8 mouse cellular contexts compared by ENCODE assay signal in the genomic region with DNA sequence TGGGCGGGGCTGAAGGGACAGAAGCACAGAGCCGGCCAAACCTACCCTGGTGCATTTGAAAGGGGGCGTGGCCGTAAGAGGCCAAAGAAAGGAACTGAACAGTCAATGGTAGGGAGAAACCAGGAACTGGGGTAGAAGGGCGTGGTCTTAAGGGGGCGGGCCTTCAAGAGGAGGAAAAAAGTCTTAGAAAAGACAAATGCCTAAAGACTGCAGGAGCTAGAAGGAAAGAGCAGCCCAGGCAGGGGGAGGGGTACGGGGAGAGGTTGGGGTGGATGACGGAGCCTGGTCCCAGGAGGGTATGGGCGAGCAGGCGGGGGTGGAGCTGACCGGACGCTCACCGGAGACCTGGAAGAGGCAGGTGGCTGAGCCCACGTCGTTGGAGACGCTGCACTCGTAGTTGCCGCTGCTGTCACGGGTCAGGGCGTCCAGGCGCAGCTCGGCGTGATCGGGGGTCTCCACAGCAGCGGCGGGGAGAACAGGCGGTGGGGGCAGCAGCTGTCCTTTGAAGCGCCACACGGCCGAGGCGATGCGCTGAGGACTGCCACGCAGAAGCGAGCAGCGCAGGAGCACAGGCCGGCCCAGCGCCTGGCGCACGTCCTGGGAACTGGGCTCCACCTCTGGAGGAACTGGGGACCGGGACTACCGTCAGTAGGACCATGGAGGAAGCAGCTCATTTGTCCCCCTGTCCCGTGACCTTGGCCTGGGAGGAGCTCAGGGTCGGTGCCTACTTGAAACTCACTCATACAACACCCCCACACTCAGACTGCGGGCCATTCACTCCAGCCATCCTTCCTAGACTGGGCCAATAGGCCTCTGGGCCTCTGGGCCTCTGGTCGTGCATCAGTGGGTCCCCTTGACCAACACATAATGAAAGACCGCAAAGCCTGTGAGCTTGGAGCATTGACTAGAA.
A peak's percentile ranks its signal among the peaks of the same experiment; 100 is the strongest.
DNase-seq lines count a peak whose midpoint lies in the region; ATAC-seq and TF ChIP-seq lines count a peak whose summit lies in the region.

No protein-coding gene starts in this region.

- peak overlapping the region; percentile 84 for H3K4me2 ChIP-seq in forebrain, embryonic 12.5 days
- peak overlapping the region; percentile 87 for H3K4me2 ChIP-seq in hindbrain, embryonic 12.5 days (replicated peaks)
- peak overlapping the region; percentile 87 for H3K4me2 ChIP-seq in limb, embryonic 15.5 days
- peak overlapping the region; percentile 51 for H3K4me2 ChIP-seq in midbrain, embryonic 15.5 days

- no peak for DNase-seq in testis, postnatal 14 days (ENCODE audit: low spot score)
- peak; percentile 67 for DNase-seq in testis, postnatal 10 days (ENCODE audit: low spot score)
- no peak for DNase-seq in left cerebral cortex, postnatal 25 days (ENCODE audit: low spot score in 2 of 2)

- no peak overlapping the region for H3K27ac ChIP-seq in testis, adult 2 months (ENCODE audit: control insufficient read depth, insufficient read depth, low read depth, low read length)
- H3K27ac ChIP-seq in forebrain, embryonic 12.5 days = 0 out of 2 replicates have a peak overlapping the region, but pooled peaks have one; percentile 36
- peak overlapping the region; percentile 35; the same call in 1 of the 2 replicates for H3K27ac ChIP-seq in hindbrain, embryonic 12.5 days
- no peak overlapping the region for H3K27ac ChIP-seq in limb, embryonic 15.5 days
- no peak overlapping the region for H3K27ac ChIP-seq in midbrain, embryonic 15.5 days

- H3K4me3 ChIP-seq in testis, adult 2 months (ENCODE audit: control insufficient read depth, low read depth, low read length) = peak overlapping the region; percentile 11
- peak overlapping the region; percentile 38 for H3K4me3 ChIP-seq in forebrain, embryonic 12.5 days (replicated peaks)
- peak overlapping the region; percentile 37 for H3K4me3 ChIP-seq in hindbrain, embryonic 12.5 days
- peak overlapping the region; percentile 43 for H3K4me3 ChIP-seq in limb, embryonic 15.5 days
- H3K4me3 ChIP-seq in midbrain, embryonic 15.5 days = peak overlapping the region; percentile 31

- TF ChIP-seq CTCF in testis, adult 2 months (IDR thresholded peaks at IDR 0.05; ENCODE audit: control insufficient read depth, insufficient read depth, insufficient replicate concordance, low read depth, low read length) = no peak

- H3K4me1 ChIP-seq in testis, adult 2 months (ENCODE audit: control insufficient read depth, insufficient read depth, low read length) = peaks cover 2% of the 10 kb centered on the region; the same call in 1 of the 2 replicates
- H3K4me1 ChIP-seq in forebrain, embryonic 12.5 days = peaks cover 42% of the 10 kb centered on the region
- peaks cover 37% of the 10 kb centered on the region for H3K4me1 ChIP-seq in hindbrain, embryonic 12.5 days
- H3K4me1 ChIP-seq in limb, embryonic 15.5 days = peaks cover 22% of the 10 kb centered on the region
- H3K4me1 ChIP-seq in midbrain, embryonic 15.5 days = peaks cover 30% of the 10 kb centered on the region

- peak overlapping the region; percentile 43 for H3K9ac ChIP-seq in forebrain, embryonic 12.5 days
- H3K9ac ChIP-seq in hindbrain, embryonic 12.5 days = peak overlapping the region; percentile 63
- peak overlapping the region; percentile 21; the same call in 1 of the 2 replicates for H3K9ac ChIP-seq in limb, embryonic 15.5 days
- H3K9ac ChIP-seq in midbrain, embryonic 15.5 days = peak overlapping the region; percentile 26

- H3K36me3 ChIP-seq in testis, adult 2 months (ENCODE audit: control insufficient read depth, insufficient read depth, low read length) = no peaks in the 10 kb centered on the region
- H3K36me3 ChIP-seq in forebrain, embryonic 12.5 days (replicated peaks) = 0 out of 2 replicates have a peak, but pooled peaks cover 13% of the 10 kb centered on the region
- H3K36me3 ChIP-seq in hindbrain, embryonic 12.5 days = no peaks in the 10 kb centered on the region
- no peaks in the 10 kb centered on the region for H3K36me3 ChIP-seq in limb, embryonic 15.5 days
- no peaks in the 10 kb centered on the region for H3K36me3 ChIP-seq in midbrain, embryonic 15.5 days (replicated peaks)

- no peak for TF ChIP-seq POLR2A in testis, adult 2 months (IDR thresholded peaks at IDR 0.05; ENCODE audit: control insufficient read depth, low read depth, low read length)

- intact Hi-C loops in left cerebral cortex, postnatal 25 days (cut with DNase I) = no loop called here

- ATAC-seq in forebrain, embryonic 12.5 days (ENCODE audit: low FRiP score) = peak; percentile 44
- ATAC-seq in hindbrain, embryonic 12.5 days (ENCODE audit: low FRiP score) = peak; percentile 55
- peak; percentile 62 for ATAC-seq in limb, embryonic 15.5 days (ENCODE audit: insufficient number of reproducible peaks, low FRiP score, low TSS enrichment, low read depth)
- ATAC-seq in midbrain, embryonic 15.5 days (replicated peaks) = 0 out of 2 replicates have a peak, but pooled peaks have one; percentile 25

- H3K27me3 ChIP-seq in testis, adult 2 months (ENCODE audit: control insufficient read depth, insufficient read depth, low read length) = no peaks in the 10 kb centered on the region
- peaks cover 14% of the 10 kb centered on the region; the same call in 1 of the 2 replicates for H3K27me3 ChIP-seq in forebrain, embryonic 12.5 days
- H3K27me3 ChIP-seq in hindbrain, embryonic 12.5 days = 0 out of 2 replicates have a peak, but pooled peaks cover 7% of the 10 kb centered on the region
- 0 out of 2 replicates have a peak, but pooled peaks cover 3% of the 10 kb centered on the region for H3K27me3 ChIP-seq in limb, embryonic 15.5 days
- no peaks in the 10 kb centered on the region for H3K27me3 ChIP-seq in midbrain, embryonic 15.5 days (replicated peaks)

- WGBS in forebrain, embryonic 12.5 days = 5% methylated on average over 45 of the region's 46 CpGs
- WGBS in hindbrain, embryonic 12.5 days = 4% methylated on average over 46 of the region's 46 CpGs
- 8% methylated on average over 45 of the region's 46 CpGs for WGBS in limb, embryonic 15.5 days
- 8% methylated on average over 46 of the region's 46 CpGs for WGBS in midbrain, embryonic 15.5 days

- 0 out of 2 replicates have a peak, but pooled peaks cover 3% of the 10 kb centered on the region for H3K9me3 ChIP-seq in forebrain, embryonic 12.5 days
- no peaks in the 10 kb centered on the region for H3K9me3 ChIP-seq in hindbrain, embryonic 12.5 days (replicated peaks)
- H3K9me3 ChIP-seq in limb, embryonic 15.5 days = no peaks in the 10 kb centered on the region
- no peaks in the 10 kb centered on the region for H3K9me3 ChIP-seq in midbrain, embryonic 15.5 days

Comparison
In these comparisons a context has a peak if more than half of its experiments do, and no peak if none do; other contexts are left out.
1. H3K27ac ChIP-seq: peak in forebrain, embryonic 12.5 days (single experiment) and hindbrain, embryonic 12.5 days (single experiment); none in testis, adult 2 months (single experiment), limb, embryonic 15.5 days (single experiment) and midbrain, embryonic 15.5 days (single experiment).
2. Peak in every context shown above with its lines, with median percentiles within 50 percentile points of each other: H3K4me3 ChIP-seq, ATAC-seq, H3K4me2 ChIP-seq and H3K9ac ChIP-seq.